Mouse (Mus musculus) liver, embryonic 14.5 days (tissue): ENCODE measurements around the gene Casp9.
A peak's percentile ranks its signal among the peaks of the same experiment; 100 is the strongest.

ENCODE experiments used
- CTCF ChIP-seq: IDR thresholded peaks from 2 replicates; pipeline ENCODE4 v1.5.1; 2016; ENCODE audit warnings: antibody characterized with exemption, low read depth, control low read depth
- EP300 ChIP-seq: IDR thresholded peaks from 2 replicates; pipeline ENCODE4 v1.6.1; 2016; ENCODE audit warnings: antibody characterized with exemption, low read depth

DNA sequence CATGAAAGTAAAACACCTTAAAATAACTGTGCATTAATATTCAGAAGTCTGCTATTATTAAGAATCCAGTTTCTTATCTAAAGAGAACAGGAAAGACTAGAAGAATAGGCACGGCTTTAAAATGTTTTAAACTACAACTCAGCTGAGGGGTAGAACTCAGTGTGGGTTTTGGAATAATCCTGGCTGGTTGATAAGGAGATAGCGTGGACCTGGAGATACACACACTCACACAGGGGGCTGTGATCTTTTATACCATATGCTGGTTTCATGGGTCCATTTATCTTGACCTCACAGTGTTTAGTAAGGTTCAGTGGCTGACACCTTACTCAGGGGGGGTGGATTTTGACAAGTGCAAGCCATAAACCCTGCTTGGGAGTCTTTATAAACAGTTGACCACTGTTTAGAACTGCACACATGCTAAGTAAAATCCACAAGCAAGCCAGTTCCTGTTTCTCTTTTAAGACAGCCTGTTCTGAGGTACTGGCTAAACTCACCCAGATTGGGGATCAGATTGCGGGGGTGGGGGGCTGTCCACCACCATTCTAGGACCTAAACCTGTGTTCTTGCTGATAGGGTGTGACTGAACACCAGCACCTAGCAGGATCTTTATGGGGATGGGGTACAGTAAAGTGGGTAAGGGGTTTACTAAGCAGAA lies 3.7 kb upstream of the Casp9 start:
- peak; percentile 71 for TF ChIP-seq EP300
- no peak for TF ChIP-seq CTCF
